Mouse (Mus musculus): Measurements from ENCODE around the gene Ccl3. TPM values are rescaled to one million over a fixed set of nuclear protein-coding genes. Genes with fewer than 3 reads are reported as not detected.

The Ccl3 gene
- polyA plus RNA-seq, 1 experiment from 2014 or later: 0.96 TPM

- Histone ChIP-seq H3K36me3 (no peaks in the 10 kb centered on the region), H3K27ac (replicated peaks) (no peak overlapping the region), H3K9ac (no peak overlapping the region), H3K4me1 (no peaks in the 10 kb centered on the region), H3K27me3 (no peaks in the 10 kb centered on the region), H3K4me3 (replicated peaks) (no peak overlapping the region), H3K4me2 (replicated peaks) (no peak overlapping the region), H3K9me3 (replicated peaks) (no peaks in the 10 kb centered on the region)
- 73% methylated on average over 2 of the region's 2 CpGs for WGBS
- no peak for ATAC-seq (ENCODE audit: insufficient number of reproducible peaks, low FRiP score, low TSS enrichment, low read depth)
Observed at GRCm38 (mm10) chr11:83641216-83641615, 7.9 kb downstream of the Ccl3 start.

- Histone ChIP-seq H3K9me3 (replicated peaks) (no peaks in the 10 kb centered on the region), H3K4me1 (no peaks in the 10 kb centered on the region), H3K9ac (no peak overlapping the region), H3K4me2 (replicated peaks) (no peak overlapping the region), H3K4me3 (replicated peaks) (no peak overlapping the region), H3K36me3 (no peaks in the 10 kb centered on the region), H3K27me3 (no peaks in the 10 kb centered on the region), H3K27ac (replicated peaks) (no peak overlapping the region)
- 58% methylated on average over 5 of the region's 5 CpGs for WGBS
- ATAC-seq (ENCODE audit: insufficient number of reproducible peaks, low FRiP score, low TSS enrichment, low read depth): no peak
Observed at GRCm38 (mm10) chr11:83640141-83640540, 9.0 kb downstream of the Ccl3 start.

DNA sequence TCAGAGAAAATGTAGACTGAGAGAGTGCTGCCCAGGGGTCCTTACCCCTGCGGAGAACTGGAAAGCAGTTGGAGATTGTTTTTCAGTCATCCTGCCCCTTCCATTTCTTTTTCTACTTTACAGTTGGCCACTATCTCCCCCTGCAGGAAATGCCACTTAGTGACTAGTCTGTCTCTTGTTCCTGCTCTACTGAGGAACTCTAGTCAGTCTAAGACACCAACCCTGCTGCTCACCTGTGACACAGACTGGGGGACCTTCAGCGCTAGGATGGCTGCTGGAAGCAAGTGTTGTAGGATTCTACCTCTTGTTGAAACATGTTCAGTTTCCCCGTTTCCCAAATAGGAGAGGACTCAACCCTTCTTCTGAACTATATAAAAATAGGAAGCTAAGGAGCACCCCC is 9.6 kb downstream of the Ccl3 start:
- Histone ChIP-seq H3K4me3 (replicated peaks) (no peak overlapping the region), H3K4me2 (replicated peaks) (no peak overlapping the region), H3K4me1 (no peaks in the 10 kb centered on the region), H3K9me3 (replicated peaks) (no peaks in the 10 kb centered on the region), H3K27ac (replicated peaks) (no peak overlapping the region), H3K36me3 (no peaks in the 10 kb centered on the region), H3K27me3 (no peaks in the 10 kb centered on the region), H3K9ac (no peak overlapping the region)
- ATAC-seq (ENCODE audit: insufficient number of reproducible peaks, low FRiP score, low TSS enrichment, low read depth): no peak
- WGBS: 48% methylated on average over 3 of the region's 3 CpGs

- 61% methylated on average over 2 of the region's 2 CpGs for WGBS
- H3K4me3 ChIP-seq (replicated peaks): no peak overlapping the region
- no peak for ATAC-seq (ENCODE audit: insufficient number of reproducible peaks, low FRiP score, low TSS enrichment, low read depth)
- no peak overlapping the region for H3K9ac ChIP-seq
- H3K27me3 ChIP-seq: no peaks in the 10 kb centered on the region
- H3K4me2 ChIP-seq (replicated peaks): no peak overlapping the region
- no peaks in the 10 kb centered on the region for H3K4me1 ChIP-seq
- no peaks in the 10 kb centered on the region for H3K9me3 ChIP-seq (replicated peaks)
- no peaks in the 10 kb centered on the region for H3K36me3 ChIP-seq
- no peak overlapping the region for H3K27ac ChIP-seq (replicated peaks)
Observed at GRCm38 (mm10) chr11:83638934-83639333, 10.2 kb downstream of the Ccl3 start.

DNA sequence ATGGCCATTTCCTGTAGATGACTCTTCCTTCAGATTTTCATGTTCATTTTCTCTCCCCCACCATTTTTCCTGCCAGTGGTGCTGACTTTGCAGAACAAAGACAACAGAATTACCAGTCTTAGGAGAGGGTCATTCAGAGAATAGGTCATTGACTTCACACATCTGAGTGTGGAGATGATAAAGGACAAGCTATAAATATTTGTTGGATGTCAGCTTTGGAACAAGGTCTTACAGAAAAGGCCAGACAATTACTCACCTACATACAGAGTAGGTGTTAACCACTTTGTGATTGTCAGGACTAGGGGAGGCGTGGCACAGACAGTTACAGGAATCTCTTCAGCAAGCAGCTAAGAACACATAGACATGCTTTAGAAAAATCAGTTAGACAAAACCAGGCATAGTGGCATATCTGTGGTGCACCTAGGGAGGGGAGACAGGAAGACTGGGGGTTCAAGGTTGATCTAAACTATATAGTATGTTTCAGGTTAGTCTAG is 12.4 kb downstream of the Ccl3 start:
- H3K27ac ChIP-seq (replicated peaks): no peak overlapping the region
- H3K4me1 ChIP-seq: no peaks in the 10 kb centered on the region
- no peak overlapping the region for H3K4me3 ChIP-seq (replicated peaks)
- 76% methylated on average over 1 of the region's 1 CpGs for WGBS
- no peak overlapping the region for H3K9ac ChIP-seq
- H3K36me3 ChIP-seq: no peaks in the 10 kb centered on the region
- H3K4me2 ChIP-seq (replicated peaks): no peak overlapping the region
- no peak for ATAC-seq (ENCODE audit: insufficient number of reproducible peaks, low FRiP score, low TSS enrichment, low read depth)
- no peaks in the 10 kb centered on the region for H3K9me3 ChIP-seq (replicated peaks)
- H3K27me3 ChIP-seq: no peaks in the 10 kb centered on the region

GRCm38 (mm10) chr11:83634898-83635297 is 14.3 kb downstream of the Ccl3 start:
- Histone ChIP-seq H3K4me3 (replicated peaks) (no peak overlapping the region), H3K4me1 (no peaks in the 10 kb centered on the region), H3K9ac (no peak overlapping the region), H3K9me3 (replicated peaks) (no peaks in the 10 kb centered on the region), H3K27me3 (no peaks in the 10 kb centered on the region), H3K4me2 (replicated peaks) (no peak overlapping the region), H3K27ac (replicated peaks) (no peak overlapping the region), H3K36me3 (no peaks in the 10 kb centered on the region)
- 94% methylated on average over 2 of the region's 2 CpGs for WGBS
- ATAC-seq (ENCODE audit: insufficient number of reproducible peaks, low FRiP score, low TSS enrichment, low read depth): no peak

DNA sequence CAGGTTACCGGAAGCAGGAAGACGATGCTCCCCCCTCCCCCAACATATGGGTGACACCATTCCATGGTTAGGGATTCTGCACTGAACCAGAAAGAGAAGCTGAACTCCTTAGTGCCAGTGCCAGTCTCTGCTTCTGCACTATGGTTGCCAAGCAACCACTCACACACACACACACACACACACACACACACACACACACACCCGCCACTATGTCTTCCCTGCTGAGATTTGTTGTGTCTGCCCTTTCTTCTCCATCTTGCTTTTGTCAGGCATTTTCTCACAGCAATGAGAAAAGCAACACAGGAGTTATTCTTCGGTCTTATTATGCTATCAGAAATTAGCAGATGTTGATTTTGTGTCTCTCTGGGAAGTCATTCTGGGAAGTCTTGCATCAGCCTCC is 14.7 kb downstream of the Ccl3 start:
- ATAC-seq (ENCODE audit: insufficient number of reproducible peaks, low FRiP score, low TSS enrichment, low read depth): no peak
- WGBS: 63% methylated on average over 4 of the region's 4 CpGs
- H3K4me3 ChIP-seq (replicated peaks): no peak overlapping the region

GRCm38 (mm10) chr11:83632744-83633143 is 16.4 kb downstream of the Ccl3 start:
- ATAC-seq (ENCODE audit: insufficient number of reproducible peaks, low FRiP score, low TSS enrichment, low read depth): no peak
- H3K9ac ChIP-seq: no peak overlapping the region
- WGBS: 60% methylated on average over 4 of the region's 4 CpGs
- H3K36me3 ChIP-seq: no peaks in the 10 kb centered on the region
- no peak overlapping the region for H3K27ac ChIP-seq (replicated peaks)
- no peaks in the 10 kb centered on the region for H3K27me3 ChIP-seq
- no peaks in the 10 kb centered on the region for H3K9me3 ChIP-seq (replicated peaks)
- no peaks in the 10 kb centered on the region for H3K4me1 ChIP-seq
- no peak overlapping the region for H3K4me2 ChIP-seq (replicated peaks)
- H3K4me3 ChIP-seq (replicated peaks): no peak overlapping the region

More for the DNA sequence above, 14.7 kb downstream of the Ccl3 start:
- Histone ChIP-seq H3K4me2 (replicated peaks) (no peak overlapping the region), H3K27me3 (no peaks in the 10 kb centered on the region), H3K9me3 (replicated peaks) (no peaks in the 10 kb centered on the region), H3K4me1 (no peaks in the 10 kb centered on the region), H3K27ac (replicated peaks) (no peak overlapping the region), H3K9ac (no peak overlapping the region), H3K36me3 (no peaks in the 10 kb centered on the region)

DNA sequence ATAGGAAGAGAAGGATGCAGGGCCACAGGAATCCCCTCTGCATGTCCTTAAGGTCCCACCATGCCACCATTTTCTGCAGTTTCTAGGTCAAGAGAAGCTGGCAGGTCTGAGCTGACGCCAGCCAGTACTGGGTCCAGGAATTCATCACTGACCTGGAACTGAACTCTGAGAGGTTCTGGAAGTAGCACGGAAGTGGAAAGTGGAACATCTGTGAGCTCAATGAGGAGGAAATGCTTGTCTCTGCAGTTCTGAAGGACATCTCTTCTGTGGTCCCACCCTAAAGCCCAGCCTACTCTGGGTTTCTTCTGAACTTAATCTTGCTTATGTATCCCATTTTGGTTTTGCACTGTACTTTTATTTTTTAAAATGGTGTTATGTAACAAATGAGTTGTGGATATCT is 18.1 kb downstream of the Ccl3 start:
- Histone ChIP-seq H3K4me3 (replicated peaks) (no peak overlapping the region), H3K27ac (replicated peaks) (no peak overlapping the region), H3K36me3 (no peaks in the 10 kb centered on the region), H3K27me3 (no peaks in the 10 kb centered on the region), H3K4me1 (no peaks in the 10 kb centered on the region), H3K9me3 (replicated peaks) (no peaks in the 10 kb centered on the region), H3K4me2 (replicated peaks) (no peak overlapping the region), H3K9ac (no peak overlapping the region)
- no peak for ATAC-seq (ENCODE audit: insufficient number of reproducible peaks, low FRiP score, low TSS enrichment, low read depth)
- 66% methylated on average over 2 of the region's 2 CpGs for WGBS

- Histone ChIP-seq H3K9ac (no peak overlapping the region), H3K36me3 (no peaks in the 10 kb centered on the region), H3K9me3 (replicated peaks) (no peaks in the 10 kb centered on the region), H3K4me1 (no peaks in the 10 kb centered on the region), H3K4me2 (replicated peaks) (no peak overlapping the region), H3K4me3 (replicated peaks) (no peak overlapping the region), H3K27ac (replicated peaks) (no peak overlapping the region), H3K27me3 (no peaks in the 10 kb centered on the region)
- WGBS: 88% methylated on average over 1 of the region's 1 CpGs
- ATAC-seq (ENCODE audit: insufficient number of reproducible peaks, low FRiP score, low TSS enrichment, low read depth): no peak
Observed at GRCm38 (mm10) chr11:83630630-83631029, 18.5 kb downstream of the Ccl3 start.

DNA sequence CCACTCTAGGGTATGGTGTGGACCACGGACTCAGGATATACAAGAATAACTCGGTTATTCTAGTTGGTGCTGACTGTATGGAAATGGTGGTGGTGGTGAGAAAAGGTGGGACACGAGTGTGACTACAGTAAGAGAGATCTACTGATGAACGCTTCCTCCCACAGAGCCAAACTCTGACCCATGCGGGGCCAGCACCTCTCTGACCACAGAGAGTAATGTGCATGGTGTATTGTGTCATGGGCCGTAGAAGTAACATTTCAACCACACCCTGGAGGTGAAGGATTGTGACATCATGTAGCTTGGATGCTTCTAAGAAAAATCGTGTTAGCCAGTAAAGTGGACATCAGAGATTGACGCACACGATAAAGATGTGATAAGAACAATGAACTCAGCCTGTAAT is 20.3 kb downstream of the Ccl3 start:
- Histone ChIP-seq H3K36me3 (no peaks in the 10 kb centered on the region), H3K9me3 (replicated peaks) (no peaks in the 10 kb centered on the region), H3K4me1 (no peaks in the 10 kb centered on the region), H3K27ac (replicated peaks) (no peak overlapping the region), H3K9ac (no peak overlapping the region), H3K4me3 (replicated peaks) (no peak overlapping the region), H3K4me2 (replicated peaks) (no peak overlapping the region), H3K27me3 (no peaks in the 10 kb centered on the region)
- WGBS: 82% methylated on average over 9 of the region's 9 CpGs
- ATAC-seq (ENCODE audit: insufficient number of reproducible peaks, low FRiP score, low TSS enrichment, low read depth): no peak

DNA sequence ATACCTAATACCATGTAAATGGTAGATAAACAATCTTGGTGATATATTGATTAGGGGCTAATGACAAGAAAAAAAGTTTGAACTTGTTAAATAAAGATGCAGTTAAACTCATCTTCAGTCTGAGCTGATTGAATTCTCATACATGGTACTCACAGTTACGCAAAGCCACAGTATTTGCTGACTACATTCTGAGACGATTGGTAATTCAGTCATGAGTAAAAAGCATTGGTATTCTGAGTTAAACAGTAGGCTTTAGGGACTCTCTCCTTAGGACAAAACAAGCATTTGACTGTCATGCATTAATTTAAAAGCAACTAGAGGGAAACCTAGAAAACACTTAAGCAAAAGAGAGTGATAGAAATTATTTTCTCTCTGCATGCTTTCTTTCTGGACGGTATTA is 25.6 kb downstream of the Ccl3 start:
- ATAC-seq (ENCODE audit: insufficient number of reproducible peaks, low FRiP score, low TSS enrichment, low read depth): no peak
- no peak overlapping the region for H3K27ac ChIP-seq (replicated peaks)
- H3K27me3 ChIP-seq: no peaks in the 10 kb centered on the region
- H3K9me3 ChIP-seq (replicated peaks): no peaks in the 10 kb centered on the region
- no peak overlapping the region for H3K4me2 ChIP-seq (replicated peaks)
- no peaks in the 10 kb centered on the region for H3K4me1 ChIP-seq
- no peak overlapping the region for H3K9ac ChIP-seq
- WGBS: 81% methylated on average over 3 of the region's 3 CpGs
- no peak overlapping the region for H3K4me3 ChIP-seq (replicated peaks)
- H3K36me3 ChIP-seq: no peaks in the 10 kb centered on the region

Measured in embryonic facial prominence, embryonic 15.5 days (tissue).